Mouse (Mus musculus): ENCODE measurements around the gene Tmcc2.

Gene Tmcc2

DNA sequence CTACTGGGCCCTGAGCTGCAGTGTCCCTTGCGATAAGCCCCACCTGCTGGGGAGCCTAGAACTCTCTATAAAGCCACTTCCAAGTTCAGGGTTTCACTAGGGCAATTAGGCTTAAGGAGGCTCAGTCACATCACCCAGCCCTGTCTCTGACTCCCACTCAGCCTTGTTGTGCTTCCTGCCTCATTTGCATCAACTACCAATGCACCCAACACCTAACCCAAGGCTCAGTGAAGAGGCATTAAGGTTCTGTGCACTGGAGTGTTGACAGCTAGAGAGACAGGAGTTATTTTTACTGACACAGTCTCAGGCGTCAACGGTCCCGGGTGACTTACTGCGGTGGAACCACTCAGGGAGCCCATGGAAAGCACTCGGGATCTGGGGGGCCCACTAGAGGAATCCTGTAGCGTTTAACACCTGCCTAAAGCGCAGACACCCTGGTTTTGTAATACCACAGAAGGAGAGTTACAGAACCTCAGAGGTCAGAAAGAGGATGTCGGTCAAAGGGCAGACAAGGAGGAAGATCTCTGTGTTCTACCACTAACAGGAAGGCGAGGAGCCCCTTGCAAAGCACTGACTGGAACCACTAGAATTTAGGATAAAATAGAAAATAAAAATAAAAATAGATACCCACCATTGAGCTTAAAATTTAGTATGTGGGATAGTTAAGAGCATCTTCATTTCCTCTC is 79.8 kb downstream of the Tmcc2 start:
- DNase-seq = no peak

DNA sequence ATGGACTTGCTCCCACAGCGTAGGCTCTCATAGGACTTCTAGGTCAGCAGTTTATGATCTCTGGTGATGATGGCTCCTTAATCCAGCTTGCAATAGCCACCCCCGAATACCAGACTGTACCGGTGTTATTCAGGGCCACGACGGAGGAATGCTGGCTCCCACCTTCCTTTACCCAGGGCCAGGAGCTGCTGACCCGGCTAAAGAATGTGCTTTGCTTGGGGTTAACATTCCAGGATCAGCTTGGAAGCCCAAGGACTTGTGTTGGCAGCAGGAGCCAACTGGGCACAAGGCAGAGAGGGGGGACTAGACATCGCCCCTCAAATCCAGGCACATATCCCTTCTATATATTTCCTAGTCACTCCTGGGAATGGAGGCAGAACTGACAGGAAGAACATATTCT is 80.3 kb downstream of the Tmcc2 start:
- no peak for DNase-seq

DNA sequence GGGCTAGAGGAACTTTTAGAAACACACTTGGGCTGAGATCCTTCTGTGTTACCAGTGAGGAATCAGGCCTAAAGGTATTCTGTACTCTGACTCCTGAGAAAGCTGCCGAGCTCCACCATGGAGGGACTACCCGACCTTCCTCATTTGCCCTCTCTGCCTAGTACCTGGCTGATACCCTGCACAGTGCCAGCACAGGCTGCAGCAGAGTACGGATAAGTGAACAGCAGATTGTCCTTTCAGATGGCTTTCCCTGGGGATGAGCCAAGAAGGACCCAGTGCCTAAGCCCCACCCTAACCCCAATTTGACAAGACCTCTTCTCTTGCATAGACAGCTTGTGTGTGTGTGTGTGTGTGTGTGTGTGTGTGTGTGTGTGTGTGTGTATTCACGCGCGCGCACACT is 82.4 kb downstream of the Tmcc2 start:
- DNase-seq = no peak

DNA sequence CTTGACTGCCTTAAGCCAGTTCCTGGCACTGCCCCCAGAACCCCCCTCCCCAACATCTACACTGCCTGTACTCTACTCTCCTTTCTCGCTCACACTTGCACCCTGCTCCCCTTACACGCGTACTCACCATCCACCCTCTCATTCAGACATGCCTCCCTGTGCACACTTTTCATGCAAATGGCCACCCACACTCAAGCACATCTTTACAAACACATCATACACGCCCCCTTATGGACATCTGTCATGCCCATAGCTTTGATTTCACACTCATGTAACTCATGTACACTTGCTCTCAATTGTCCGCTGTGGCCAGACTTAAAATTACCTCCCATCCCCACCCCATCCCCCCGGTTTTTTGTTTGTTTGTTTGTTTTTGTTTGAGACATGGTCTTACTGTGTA is 83.1 kb downstream of the Tmcc2 start:
- peak; percentile 29 for DNase-seq

DNA sequence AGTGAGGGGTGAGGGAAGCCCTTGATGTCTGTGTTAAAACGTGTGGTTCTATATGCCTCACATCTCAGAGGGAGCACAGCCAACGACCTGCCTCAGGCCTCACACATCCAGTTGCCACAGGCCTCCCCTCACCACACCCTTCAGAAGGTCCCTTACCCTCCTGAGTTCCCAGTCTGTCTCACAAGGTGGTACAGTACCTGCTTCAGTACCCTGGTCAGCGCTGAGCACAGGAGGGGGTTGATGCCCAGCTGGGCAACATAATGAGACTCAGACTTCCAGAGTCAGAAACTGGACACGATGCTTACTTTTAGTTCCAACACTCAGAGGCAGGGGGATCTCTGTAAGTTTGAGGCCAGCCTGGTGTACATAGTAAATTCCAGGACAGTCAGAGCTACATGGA is 84.3 kb downstream of the Tmcc2 start:
- no peak for DNase-seq

Measured in right cerebral cortex, adult 18-20 months (tissue).